Mouse (Mus musculus) G1E-ER4 (cell line): ENCODE measurements around the gene Ifnab. TPM values are rescaled to one million over a fixed set of nuclear protein-coding genes. Genes with fewer than 3 reads are reported as not detected.

Experiments used
- GATA1 ChIP-seq: IDR thresholded peaks from one replicate; pipeline ENCODE4 v1.8.0; 2012; ENCODE audit warnings: low read length, inconsistent platforms
- polyA plus RNA-seq: library from polyadenylated mRNA; stranded (reverse); fragments of >175 nt; gene quantifications from 2 replicates; pipeline ENCODE4 v1.2.3, GENCODE M21; 2012

Ifnab gene
- polyA plus RNA-seq, 1 experiment: not detected

DNA sequence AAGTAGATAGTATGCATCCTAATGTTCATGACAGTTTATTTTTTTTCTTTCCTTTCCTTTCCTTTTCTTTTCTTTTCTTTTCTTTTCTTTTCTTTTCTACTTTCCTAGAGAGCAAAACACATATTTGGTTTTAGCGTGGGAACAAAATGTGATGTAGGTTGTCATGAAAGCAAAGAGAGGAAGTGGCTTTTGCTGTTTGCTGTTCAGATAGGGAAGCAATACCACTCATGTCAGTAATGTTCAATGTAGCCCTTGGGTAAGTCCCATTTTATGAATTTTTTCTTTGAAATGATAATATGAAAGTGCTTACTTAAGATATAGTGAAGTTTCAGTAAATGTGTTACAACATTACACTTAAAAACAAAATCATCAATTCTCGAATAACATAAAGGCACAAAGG, 2.2 kb upstream of the Ifnab start:
- TF ChIP-seq GATA1: no peak

DNA sequence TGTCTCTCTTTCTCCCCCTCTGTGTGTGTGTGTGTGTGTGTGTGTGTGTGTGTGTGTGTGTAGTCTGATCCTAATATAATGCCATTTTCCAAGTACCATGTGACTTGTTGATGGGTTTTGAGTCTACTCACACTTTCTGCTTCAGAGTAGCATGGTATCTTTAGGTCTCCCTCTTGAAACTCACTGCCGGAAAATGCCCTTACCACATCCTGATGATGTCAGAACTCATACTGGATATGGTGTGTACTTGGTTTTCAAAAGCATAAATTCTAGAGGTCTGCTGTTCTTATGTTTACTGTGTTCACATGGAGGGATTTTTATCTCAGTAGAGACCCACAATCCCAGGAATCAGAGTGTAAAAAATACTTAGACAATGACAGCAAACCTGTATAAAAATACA, 1.4 kb upstream of the Ifnab start:
- no peak for TF ChIP-seq GATA1

DNA sequence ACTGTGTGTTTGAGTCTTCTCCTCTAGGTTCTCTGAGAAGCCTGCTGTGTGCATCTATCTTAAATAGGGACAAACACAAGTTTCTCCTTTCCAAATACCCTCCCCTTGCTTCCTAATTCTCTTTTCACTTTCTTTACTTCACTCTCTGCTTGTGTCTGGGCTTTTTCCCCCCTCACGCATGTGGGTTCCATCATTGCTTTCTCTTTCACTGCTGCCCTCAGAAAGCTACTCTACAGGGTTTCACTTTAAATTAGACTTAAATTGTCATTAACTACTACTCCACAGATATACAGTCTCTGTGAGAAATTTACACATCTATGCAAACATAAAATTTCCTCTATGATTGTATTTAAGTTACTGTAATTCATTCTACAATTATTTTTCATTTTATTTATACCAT, 7.3 kb downstream of the Ifnab start, which contains the start of gene Ifna2:
Ifna2 (minus strand) TSS at position 101 of the 400 bp plus-strand sequence.
- TF ChIP-seq GATA1: no peak

DNA sequence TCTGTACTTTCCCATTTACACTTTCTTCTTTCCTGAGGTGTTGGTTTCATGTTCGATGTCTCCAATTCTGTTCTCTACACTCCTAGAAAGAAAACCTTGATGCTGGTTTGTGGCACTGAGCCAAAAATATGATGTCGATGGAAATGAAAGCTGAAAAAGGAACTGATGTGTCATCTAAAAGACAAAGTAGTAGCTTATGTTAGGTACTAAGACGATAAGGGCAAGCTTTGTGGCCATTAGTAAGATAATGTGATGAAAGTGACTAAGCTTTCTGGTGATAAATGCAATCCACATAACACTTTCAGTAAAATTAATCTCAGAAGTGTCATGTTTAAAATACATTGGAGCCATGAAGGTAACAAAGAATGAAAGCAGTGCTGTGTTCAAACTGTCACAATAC, 9.8 kb downstream of the Ifnab start:
- TF ChIP-seq GATA1: no peak

DNA sequence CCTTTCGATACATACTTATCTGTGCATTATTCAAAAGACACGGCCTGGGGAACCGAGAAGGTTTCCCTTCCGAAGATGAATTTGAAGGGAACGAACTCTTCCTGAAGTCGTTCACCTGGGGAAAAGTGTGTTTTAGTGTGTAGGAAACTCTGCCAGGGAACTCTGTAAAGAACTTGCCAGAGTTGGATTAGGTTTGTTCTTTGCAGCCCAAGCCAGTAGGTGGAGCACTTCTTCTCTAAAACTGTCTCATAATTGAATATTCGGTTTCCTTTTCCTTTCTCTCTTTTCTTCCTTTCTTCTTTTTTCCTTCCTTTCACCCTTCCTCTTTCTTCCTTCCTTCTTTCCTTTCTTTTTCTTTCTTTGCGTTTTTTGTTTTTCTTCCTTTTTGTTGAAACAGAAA, 10.8 kb downstream of the Ifnab start:
- no peak for TF ChIP-seq GATA1

DNA sequence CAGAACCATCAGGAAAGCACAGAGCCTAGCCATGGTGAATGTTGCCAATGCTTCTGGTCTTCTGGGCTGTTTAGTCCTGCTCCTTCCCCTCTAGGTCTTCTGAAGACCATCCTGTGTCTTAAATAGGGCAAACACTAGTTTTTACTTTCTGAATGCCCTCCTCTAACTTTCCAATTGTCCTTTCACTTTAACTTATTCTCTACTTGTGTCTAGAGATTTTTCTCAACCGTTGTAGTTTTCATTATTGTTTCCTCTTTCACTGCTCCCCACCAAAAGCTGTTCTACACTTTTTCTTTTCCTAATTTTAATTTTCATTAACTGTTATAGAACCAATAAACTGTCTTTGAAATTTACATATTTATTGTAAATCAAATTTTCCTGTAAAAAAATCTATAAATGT, 14.3 kb downstream of the Ifnab start, which contains the start of gene Ifna16:
Ifna16 (minus strand) TSS at position 101 of the 400 bp plus-strand sequence.
- TF ChIP-seq GATA1: no peak

DNA sequence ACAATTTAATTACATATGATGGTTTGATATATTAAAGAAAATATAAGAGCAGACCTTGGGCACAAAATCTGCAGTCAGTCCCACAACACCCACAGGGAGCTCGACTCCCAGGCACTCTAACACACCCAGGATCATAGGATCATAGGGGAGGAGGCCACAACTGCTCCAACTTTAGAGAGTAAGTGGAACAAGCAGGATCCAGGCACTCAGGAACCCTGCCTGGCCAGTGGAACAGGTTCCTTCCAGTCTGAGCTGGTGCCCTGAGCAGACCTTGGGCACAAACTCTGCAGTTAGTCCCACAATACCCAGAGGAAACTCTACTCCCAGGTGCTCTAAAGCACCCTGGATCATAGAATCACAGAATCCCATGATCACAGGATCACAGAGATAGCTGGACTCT, 35.7 kb downstream of the Ifnab start:
- no peak for TF ChIP-seq GATA1

DNA sequence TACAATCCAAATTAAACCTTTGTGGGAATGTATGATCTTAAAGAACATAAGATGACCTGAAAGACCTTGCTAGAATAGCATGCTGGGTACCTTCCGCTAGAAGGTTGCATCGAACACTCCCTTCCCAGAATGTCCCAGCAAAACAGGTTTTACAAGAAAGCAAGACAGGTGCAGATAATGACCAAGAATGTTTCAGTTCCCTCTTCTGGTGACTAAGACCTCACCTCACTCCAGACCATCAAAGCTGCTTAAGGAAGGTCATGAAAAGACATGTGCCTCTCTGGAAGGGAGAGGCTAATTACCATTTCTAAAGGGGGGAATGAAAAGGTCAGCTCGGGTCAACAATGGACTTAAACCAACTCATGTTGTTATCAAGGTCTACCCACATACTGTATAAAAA, 37.5 kb downstream of the Ifnab start:
- TF ChIP-seq GATA1: no peak

DNA sequence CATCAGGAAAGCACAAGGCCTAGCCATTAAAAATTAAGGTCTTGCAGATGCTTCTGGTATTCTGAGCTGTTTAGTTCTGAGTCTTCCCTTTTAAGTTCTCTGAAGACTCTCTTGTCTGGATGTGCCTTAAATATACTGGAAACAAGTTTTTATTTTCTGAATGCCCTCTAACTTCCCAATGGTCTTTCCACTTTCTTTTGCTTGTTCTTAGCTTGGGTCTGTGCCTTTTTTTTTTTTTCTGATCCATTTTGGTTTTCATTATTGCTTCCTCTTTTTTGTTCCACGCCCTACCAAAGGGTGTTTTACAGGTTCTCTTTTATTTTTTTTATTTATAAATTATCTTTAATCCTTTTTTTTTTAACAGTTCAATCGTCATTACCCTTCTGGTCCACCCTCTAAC, 46.8 kb downstream of the Ifnab start, which contains the start of gene Ifna13:
Ifna13 (minus strand) TSS at position 101 of the 400 bp plus-strand sequence.
- TF ChIP-seq GATA1: no peak

DNA sequence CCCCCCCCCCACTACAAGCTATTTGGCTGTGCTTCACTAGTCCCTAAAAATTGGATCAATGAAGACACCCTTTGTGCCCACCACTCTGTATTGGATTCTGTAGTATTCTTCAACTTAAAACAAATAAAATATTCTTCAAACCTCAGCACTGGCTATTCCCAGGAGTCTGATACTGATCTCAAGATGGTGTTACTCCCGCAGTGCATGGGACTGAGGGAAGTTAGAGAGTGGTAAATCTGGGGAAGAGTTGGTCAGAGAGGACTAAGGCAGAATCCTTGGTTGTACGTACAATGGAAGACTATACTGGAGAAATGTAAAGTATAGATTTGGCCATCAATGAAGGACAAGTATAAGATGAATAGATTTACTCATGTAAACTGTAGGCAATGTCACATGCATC, 48.6 kb downstream of the Ifnab start:
- TF ChIP-seq GATA1: no peak

DNA sequence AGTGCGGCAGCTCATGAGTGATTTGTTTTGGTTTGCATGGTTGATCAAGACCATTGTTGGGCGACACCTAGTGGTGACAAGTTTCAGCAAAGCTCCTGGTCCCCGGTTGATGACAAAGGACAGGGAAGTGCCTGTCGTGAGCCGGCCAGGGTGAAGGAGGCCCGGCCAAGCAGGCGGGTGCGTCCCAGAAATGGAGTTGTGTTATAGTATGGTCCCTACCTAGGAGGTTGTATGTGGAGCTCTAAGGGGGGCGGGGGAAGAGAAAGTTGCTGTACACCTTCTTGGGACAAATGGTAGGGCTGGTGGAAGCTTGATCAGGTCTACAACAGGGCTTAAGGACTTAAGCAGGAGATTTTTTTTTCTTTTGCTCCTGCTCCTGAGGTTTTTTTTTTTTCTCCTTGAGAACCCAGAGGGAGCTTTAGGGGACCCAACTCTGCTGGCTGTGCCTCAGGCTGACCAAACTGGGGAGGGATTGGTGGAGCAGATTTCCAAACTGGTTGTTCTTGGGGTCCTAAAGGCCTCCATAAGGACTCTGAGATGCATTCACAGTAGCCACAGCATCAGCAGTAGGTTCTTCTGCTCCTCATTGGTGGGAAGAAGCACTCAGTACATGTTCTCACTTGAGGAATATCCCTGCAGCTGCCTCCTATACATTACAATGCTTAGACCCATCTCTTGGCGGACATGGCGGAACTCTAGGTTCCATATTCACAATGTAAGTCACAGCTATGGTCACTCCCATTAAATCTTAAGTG, 49.9 kb downstream of the Ifnab start:
- TF ChIP-seq GATA1: no peak

DNA sequence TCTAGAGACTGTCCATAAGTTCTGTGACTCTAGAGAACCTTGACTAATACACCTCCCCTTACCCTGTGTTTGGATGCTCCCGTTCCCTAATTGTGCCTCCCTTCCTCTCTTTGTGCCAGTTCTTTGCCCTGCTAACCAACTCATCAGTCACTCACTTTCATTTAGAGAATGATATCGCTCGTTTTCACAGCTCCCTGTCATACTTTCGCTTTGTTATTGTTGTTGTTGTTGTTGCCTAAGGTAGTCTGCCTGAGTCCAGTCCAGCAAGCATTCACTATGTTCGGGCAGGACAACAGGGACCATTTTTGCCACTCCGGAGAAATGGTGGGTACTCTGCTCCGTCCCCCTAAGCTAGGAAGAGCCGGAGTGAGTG, 50.5 kb downstream of the Ifnab start:
- TF ChIP-seq GATA1: no peak

Other genes with a start within 250 kb of the Ifnab start
- gene Ifnb1, start 168.6 kb downstream of the Ifnab start, polyA plus RNA-seq: not detected in 2 replicates
- not detected in 2 replicates for gene Ifna15, start 133.1 kb downstream of the Ifnab start, polyA plus RNA-seq
- gene Ifna14, start 119.6 kb downstream of the Ifnab start, polyA plus RNA-seq: not detected in 2 replicates
- gene Ifna9, start 99.0 kb downstream of the Ifnab start, polyA plus RNA-seq: not detected in 2 replicates
- not detected in 2 replicates for gene Ifna12, start 88.0 kb downstream of the Ifnab start, polyA plus RNA-seq
- gene C87499, start 56.9 kb downstream of the Ifnab start, polyA plus RNA-seq: not detected in 2 replicates
- gene Ifna13, start 46.9 kb downstream of the Ifnab start, polyA plus RNA-seq: not detected in 2 replicates
- not detected in 2 replicates for gene Ifna16, start 14.4 kb downstream of the Ifnab start, polyA plus RNA-seq
- gene Ifna2, start 7.4 kb downstream of the Ifnab start, polyA plus RNA-seq: not detected in 2 replicates
- not detected in 2 replicates for gene Gm26566, start 30.4 kb upstream of the Ifnab start, polyA plus RNA-seq
- gene Klhl9, start 31.1 kb upstream of the Ifnab start, polyA plus RNA-seq: 6.4 and 7.6 TPM in 2 replicates
- not detected in 2 replicates for gene Gm13271, start 63.5 kb upstream of the Ifnab start, polyA plus RNA-seq
- gene Gm13283, start 68.8 kb upstream of the Ifnab start, polyA plus RNA-seq: not detected in 2 replicates
- gene Gm13290, start 82.5 kb upstream of the Ifnab start, polyA plus RNA-seq: not detected in 2 replicates
- gene Gm13289, start 85.6 kb upstream of the Ifnab start, polyA plus RNA-seq: not detected in 2 replicates
- gene Gm13272, start 88.5 kb upstream of the Ifnab start, polyA plus RNA-seq: not detected in 2 replicates
- gene Ifnz, start 90.8 kb upstream of the Ifnab start, polyA plus RNA-seq: not detected in 2 replicates
- gene Gm13276, start 94.3 kb upstream of the Ifnab start, polyA plus RNA-seq: not detected in 2 replicates
- gene Gm13277, start 97.3 kb upstream of the Ifnab start, polyA plus RNA-seq: not detected in 2 replicates
- not detected in 2 replicates for gene Gm13278, start 100.2 kb upstream of the Ifnab start, polyA plus RNA-seq
- gene Gm13275, start 103.1 kb upstream of the Ifnab start, polyA plus RNA-seq: not detected in 2 replicates
- not detected in 2 replicates for gene Gm13279, start 106.0 kb upstream of the Ifnab start, polyA plus RNA-seq
- gene Gm13285, start 108.3 kb upstream of the Ifnab start, polyA plus RNA-seq: not detected in 2 replicates
- gene Gm13287, start 111.9 kb upstream of the Ifnab start, polyA plus RNA-seq: not detected in 2 replicates
- not detected in 2 replicates for gene Gm13288, start 114.2 kb upstream of the Ifnab start, polyA plus RNA-seq
- gene Ifna7, start 124.9 kb upstream of the Ifnab start, polyA plus RNA-seq: not detected in 2 replicates
- not detected in 2 replicates for gene Ifna11, start 128.6 kb upstream of the Ifnab start, polyA plus RNA-seq
- gene Ifna6, start 136.1 kb upstream of the Ifnab start, polyA plus RNA-seq: not detected in 2 replicates
- not detected in 2 replicates for gene Ifna5, start 144.2 kb upstream of the Ifnab start, polyA plus RNA-seq
- not detected in 2 replicates for gene Ifna4, start 150.5 kb upstream of the Ifnab start, polyA plus RNA-seq
- not detected in 2 replicates for gene Ifna1, start 158.7 kb upstream of the Ifnab start, polyA plus RNA-seq
- not detected in 2 replicates for gene Ifne, start 188.8 kb upstream of the Ifnab start, polyA plus RNA-seq